Mouse (Mus musculus): ENCODE results near the gene Gm39566.
"Not testable (repeated sequence)": the region's sequence is repeated elsewhere in the genome, so short reads cannot be mapped to it uniquely, and the experiment has no call there.

The Gm39566 gene

GRCm38 (mm10) chr11:69815155-69815554, at the start of gene Gm39566:
Gene Gm39566, minus strand, starts transcription at chr11:69815298.
- no peak for DNase-seq

DNA sequence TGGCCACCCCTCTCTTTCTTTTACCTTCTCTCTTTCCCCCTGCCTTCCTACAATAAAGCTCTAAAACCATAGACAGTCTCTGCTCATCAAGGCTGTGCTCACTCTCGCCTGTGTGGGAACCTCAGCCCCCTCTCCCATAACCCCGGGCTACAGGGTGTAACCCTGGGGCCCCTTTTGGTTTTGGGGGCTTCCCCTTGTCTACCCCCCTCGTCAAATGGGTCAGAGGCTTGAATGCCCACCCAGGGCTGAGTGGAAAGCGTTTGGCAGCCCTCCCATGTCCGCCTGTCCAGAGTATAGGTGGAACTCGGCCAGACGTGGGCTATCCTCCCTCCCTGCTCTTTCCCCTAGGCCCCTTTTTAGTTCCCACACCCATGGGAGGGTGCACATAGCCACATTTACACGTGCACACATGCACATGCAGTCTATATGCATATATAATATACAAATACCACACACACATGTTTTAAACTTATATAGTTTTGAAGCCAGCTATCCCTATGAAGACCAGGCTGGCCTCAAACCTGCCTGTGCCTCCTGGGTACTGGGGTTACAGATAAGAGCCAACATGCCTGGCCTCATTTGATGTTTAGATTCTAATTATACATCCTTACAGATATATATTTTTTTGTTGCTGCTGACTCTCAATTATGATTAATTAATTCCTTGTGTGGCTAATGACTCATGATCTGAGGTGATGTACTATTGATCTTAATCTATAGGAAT, 49.2 kb upstream of the Gm39566 start:
- no peak for DNase-seq

- DNase-seq: not testable (repeated sequence)
These were observed 48.6 kb upstream of the Gm39566 start for GRCm38 (mm10) chr11:69863729-69864128.

- no peak for DNase-seq
These were observed 43.3 kb upstream of the Gm39566 start, which contains the start of gene Tnk1 for GRCm38 (mm10) chr11:69858113-69858998. Gene Tnk1, minus strand, starts transcription at chr11:69858730.

DNA sequence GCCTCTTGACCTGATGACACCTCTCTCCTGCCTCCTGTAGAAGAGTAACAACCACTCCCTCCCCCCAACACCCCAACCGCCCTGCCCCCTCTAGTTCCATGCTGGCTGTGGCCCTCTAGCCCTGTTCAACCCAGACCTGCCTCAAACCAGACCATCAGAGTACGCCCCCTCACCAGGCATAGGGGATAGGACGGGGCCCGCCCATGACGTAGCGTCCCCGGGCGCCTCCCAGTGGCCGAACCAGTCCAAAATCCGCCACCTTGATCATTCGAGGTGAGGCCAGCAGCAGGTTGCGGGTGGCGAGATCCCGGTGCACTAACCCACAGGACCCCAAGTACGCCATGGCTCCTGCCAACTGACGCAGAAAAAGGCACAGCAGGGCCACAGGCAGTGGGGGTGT, 40.2 kb upstream of the Gm39566 start:
- peak; percentile 54 for DNase-seq

GRCm38 (mm10) chr11:69854680-69855079, 39.6 kb upstream of the Gm39566 start:
- DNase-seq: no peak

- DNase-seq: no peak
These were observed 38.9 kb upstream of the Gm39566 start for GRCm38 (mm10) chr11:69853994-69854393.

DNA sequence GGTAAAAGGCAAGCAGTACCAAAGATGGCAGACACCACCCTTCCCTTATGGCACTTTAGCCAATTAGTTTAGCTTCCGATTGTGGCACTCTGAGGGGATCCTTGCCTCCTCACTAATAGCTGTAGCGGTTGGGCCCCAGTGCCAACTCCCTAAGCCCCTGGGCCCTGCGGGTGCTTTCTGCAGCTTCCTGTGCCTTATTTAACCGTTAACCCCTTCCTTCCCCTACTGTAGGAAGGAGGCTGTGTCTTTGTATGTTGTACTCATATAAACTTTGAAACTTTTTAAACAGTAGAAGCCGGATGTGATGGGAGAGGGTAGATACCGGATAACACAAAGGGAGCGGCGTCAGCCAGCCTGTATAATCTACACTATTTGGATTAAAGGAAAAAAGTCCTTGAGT, 35.7 kb upstream of the Gm39566 start:
- no peak for DNase-seq

DNA sequence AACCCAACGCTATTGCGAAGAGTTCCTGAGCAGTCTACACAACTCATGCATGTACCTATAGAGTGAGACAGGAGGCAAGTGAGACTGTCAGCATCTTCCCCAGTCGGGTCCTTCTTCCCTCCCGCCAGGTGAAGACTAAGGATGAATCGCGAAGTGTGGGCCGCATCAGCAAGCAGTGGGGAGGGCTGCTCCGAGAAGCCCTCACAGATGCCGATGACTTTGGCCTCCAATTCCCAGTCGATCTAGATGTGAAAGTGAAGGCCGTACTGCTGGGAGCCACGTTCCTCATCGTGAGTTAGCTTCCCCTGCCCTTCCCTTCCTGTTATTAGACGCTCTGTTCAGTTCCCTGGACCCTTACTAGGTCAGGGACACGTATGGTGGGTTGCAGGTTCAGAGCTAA, 34.8 kb upstream of the Gm39566 start:
- peak; percentile 25 for DNase-seq

DNA sequence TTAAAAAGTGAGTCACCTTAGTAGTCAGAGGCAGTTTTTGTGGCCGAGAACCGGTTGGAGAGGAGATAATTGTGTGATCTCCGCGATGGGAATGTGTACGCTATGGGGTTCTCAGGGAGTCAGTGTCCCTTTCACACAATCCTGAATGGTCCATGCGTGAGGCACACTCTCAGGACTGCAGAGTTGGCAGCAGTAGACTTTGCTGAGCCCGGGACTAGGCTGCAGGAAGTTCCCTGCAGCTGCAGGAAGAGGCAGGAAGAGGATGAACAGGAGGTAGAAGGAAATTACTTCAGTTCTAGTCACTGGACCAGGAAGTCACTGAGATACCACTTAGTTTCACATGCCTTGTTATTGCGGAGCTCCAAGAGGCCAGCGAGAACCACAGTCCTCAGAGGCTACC, 34.0 kb upstream of the Gm39566 start:
- DNase-seq: no peak

GRCm38 (mm10) chr11:69848021-69848420, 32.9 kb upstream of the Gm39566 start:
- peak; percentile 85 for DNase-seq

DNA sequence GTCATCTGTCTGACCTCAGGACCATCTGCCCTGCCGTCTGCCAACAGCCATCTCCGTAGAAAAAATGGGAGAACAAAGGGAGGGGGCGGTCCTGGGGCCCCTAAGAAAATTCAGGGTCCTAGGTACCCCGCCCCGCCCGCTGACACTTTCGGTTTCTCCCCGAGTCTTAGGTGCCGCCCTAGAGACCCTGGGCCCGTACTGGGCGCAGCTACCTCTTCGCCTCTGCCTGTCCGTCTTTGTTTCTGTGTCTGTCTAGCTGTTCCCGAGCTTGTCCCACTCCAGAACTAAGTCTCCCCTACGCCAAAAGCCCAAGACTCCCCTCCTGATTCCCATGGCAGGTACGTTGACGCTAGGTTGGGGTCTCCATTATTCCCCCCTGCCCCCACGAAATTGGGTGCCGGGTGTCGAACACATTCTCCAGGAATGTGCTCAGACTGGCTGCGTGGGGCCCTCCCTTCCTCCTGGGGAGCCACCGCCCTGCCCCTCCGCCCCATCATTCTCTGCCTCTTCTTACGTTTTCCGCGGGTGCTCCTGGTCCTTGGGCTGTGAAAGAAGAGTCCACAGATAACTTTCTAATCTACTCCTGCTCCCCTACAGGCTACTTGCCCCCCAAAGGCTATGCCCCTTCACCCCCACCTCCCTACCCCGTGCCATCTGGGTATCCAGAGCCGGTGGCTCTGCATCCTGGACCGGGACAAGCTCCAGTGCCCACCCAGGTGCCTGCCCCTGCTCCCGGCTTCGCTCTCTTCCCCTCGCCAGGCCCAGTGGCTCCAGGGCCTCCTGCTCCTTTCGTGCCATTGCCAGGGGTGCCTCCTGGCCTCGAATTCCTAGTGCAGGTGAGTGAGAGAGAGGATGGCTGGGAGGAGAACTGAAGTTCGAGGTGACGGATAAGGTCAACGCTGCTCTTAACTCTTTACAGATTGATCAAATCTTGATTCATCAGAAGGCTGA, 31.9 kb upstream of the Gm39566 start:
- DNase-seq: peak; percentile 56

GRCm38 (mm10) chr11:69846198-69846680, 31.1 kb upstream of the Gm39566 start, which contains the start of gene Plscr3:
Gene Plscr3, plus strand, starts transcription at chr11:69846376.
- DNase-seq: peak; percentile 91

- DNase-seq: no peak
These were observed 23.6 kb upstream of the Gm39566 start for GRCm38 (mm10) chr11:69838714-69839104.

DNA sequence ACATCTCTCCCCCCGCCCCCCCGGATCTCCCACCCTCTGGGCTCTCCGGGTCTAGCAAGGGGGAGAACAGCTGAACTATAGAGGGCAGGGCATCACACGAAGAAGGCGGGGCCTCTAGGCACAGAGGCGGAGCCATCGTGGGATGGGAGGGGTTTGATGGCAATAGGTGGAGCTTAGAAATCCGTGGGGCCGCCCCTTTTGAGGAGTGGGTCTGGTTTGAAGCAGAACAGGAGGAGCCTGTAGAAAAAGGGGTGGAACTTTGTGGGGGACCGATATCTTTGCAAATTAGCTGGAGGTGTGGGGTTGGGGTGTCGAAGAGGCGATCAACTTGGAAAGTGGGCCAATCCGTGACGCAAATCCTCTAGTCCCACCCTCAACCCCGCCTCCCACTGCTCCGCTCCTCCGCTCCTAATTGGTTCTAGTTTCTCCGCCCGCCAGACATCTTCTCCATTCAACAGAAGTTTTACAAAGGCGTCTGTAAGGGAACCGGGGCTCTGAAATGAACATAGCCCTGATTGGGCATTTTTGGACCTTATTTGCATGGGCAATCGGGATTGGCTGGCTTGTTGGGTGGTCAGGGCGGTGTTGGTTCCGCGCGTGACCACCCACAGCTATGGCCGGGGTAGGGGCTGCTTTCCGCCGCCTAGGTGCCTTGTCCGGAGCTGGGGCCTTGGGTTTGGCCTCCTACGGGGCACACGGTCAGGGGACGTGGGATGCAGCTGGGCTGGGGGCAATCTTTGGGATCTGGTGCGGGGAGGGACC, 23.0 kb upstream of the Gm39566 start, which contains the start of gene Tmem256:
Tmem256 (plus strand) TSS at position 563 of the 762 bp plus-strand sequence.
- DNase-seq: peak; percentile 98

DNA sequence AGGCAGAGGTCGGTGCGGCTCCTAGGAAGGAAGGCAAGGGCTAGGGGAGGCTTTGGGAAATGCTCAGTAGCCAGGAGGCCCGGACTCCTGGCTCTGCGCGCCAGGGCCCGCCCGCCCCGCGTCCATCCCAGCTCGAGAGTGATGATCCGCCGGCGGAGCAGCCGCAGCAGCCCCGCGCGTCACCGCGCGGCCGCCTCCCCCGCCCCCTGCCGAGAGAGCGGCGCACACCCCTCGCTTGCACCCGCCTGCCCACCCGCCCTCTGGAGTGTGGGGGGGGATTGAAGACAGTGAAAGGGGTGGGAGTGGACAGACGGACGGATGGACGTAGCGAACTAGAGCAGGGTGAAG, 22.5 kb upstream of the Gm39566 start, which contains the start of gene Nlgn2:
Nlgn2 (minus strand) TSS at position 181 of the 348 bp plus-strand sequence.
- no peak for DNase-seq

DNA sequence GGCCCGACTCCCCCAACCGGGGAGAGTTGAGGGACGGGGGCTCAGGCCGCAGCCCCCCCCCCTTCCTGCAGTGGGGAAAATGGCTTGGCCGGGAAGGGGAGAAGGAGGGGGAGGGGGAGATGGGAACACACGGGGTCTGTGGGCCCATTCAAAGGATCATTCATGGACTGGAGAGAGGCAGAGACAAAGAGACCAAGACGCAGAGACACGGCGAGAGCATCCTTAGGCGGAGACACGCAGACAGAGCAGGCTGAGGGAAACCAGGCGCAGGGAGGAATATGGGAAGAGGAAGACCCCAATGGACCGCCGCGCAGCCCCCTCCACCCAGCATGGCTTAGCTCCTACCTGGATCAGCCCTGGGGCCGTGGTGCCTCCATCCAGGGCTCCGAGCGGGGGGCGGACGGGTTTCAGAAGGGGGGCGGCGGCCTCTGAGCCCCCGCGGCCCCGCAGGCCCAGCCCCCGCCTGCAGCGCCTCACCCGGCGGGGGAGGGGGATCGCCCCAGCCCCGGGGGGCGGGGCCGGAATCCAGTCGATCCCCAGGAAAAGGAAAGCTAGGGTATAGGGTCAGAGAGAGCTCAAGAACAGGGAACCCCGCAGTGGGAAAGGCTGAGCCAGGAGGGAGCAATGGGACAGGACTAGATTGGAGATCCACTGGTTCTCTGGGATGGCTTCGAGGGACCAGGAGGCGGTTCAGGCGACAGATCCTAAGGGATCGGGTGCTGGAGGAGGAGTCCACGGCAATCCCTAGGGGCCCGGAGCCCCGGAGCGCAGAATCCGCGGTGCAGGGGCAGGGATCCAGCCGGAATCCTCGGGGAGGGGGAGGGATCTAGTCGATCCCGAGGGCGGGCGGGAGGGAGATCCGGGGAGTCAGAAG, 21.8 kb upstream of the Gm39566 start:
- DNase-seq: peak; percentile 79

DNA sequence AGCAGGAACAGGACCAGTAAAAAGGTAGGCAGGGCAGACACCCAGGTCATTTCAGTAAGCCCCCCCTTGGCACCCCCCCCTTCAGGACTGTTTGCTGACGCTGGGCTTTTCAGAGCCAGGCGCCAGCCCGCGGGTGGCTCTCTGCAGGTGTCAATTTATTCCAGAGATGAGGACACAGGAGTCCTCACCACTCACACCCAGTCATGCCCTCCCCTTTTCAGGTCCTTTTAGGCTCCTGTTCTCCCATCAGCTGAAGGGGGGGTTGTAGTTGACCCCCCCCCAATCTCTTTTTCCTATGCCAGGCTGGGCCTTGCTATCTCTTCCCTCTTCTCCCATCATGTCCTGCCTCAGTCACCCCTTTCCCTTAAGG, 20.9 kb upstream of the Gm39566 start:
- peak; percentile 68 for DNase-seq

GRCm38 (mm10) chr11:69835326-69835965, 20.3 kb upstream of the Gm39566 start:
- no peak for DNase-seq

DNA sequence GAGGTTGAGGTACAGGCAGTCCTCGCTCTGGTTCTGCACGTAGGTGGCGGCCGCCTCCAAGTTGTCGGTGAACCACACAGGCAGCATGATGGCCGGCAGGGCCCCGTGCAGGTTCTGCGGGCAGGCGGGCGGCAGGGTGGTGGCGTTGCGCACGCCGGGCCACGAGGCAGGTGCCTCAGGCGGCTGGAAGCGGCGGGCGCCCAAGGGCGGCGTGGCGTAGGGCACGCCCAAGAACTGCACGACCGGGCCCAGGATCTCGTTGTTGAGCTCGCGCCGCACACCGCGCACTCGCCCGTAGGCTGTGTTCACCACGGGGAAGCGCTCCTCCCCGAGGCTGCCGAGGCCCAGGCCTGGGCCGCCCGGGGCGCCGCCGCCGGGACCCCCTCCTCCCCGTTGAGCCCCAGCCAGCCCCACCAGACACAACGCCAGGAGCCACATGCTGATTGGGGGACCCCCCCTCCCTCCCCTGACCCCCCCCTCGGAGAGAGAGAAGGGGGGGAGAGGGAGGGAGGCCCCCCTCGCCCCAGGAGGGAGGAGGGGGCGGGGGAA, 19.0 kb upstream of the Gm39566 start:
- peak; percentile 44 for DNase-seq

Data from cerebellum, adult 11-12 months (tissue).